In genomic region chr15:96744882-96745296, GRCm38 (mm10) we compare ENCODE assay signal across 16 mouse cellular contexts. TPM values are rescaled to one million over a fixed set of nuclear protein-coding genes. Genes with fewer than 3 reads are reported as not detected.
DNase-seq lines count a peak whose midpoint lies in the region; ATAC-seq and TF ChIP-seq lines count a peak whose summit lies in the region.
"Had no signal": no experiment of that assay in that cellular context is flagged by ENCODE, and none has a peak within 500 bp of the region (broad histone marks: within the 10 kb centered on the region; RNA-seq: fewer than 3 reads in every experiment).

No protein-coding gene starts in this region.

- TF ChIP-seq CTCF in gastrocnemius, adult 2 months (IDR thresholded peaks at IDR 0.05), result no peak
- TF ChIP-seq CTCF in embryonic fibroblast, embryonic 13.5 days (IDR thresholded peaks at IDR 0.05; ENCODE audit: borderline replicate concordance, insufficient read depth, low read length), result no peak

- no peak for ATAC-seq in limb, embryonic 12.5 days (ENCODE audit: insufficient number of reproducible peaks, insufficient read depth, low FRiP score, low TSS enrichment, low read depth)
- peak; percentile 19; the same call in 1 of the 2 replicates for ATAC-seq in megakaryocyte progenitor cell, adult 5-6 weeks (replicated peaks; ENCODE audit: poor library complexity)
- ATAC-seq: forebrain, embryonic 14.5 days; midbrain, embryonic 13.5 days had no signal

- peak overlapping the region; percentile 55 for H3K27ac ChIP-seq in gastrocnemius, adult 2 months
- 0 out of 2 replicates have a peak overlapping the region, but pooled peaks have one; percentile 4 for H3K27ac ChIP-seq in limb, embryonic 12.5 days
- H3K27ac ChIP-seq in limb, embryonic 10.5 days, result no peak overlapping the region
- 0 out of 2 replicates have a peak overlapping the region, but pooled peaks have one; percentile 2 for H3K27ac ChIP-seq in embryonic fibroblast, embryonic 13.5 days (ENCODE audit: insufficient read depth, low read length)
- H3K27ac ChIP-seq: limb, embryonic 13.5 days; midbrain, embryonic 13.5 days; neural tube, embryonic 13.5 days had no signal

- H3K36me3 ChIP-seq in limb, embryonic 12.5 days, result no peaks in the 10 kb centered on the region
- no peaks in the 10 kb centered on the region for H3K36me3 ChIP-seq in limb, embryonic 10.5 days
- H3K36me3 ChIP-seq: limb, embryonic 13.5 days; midbrain, embryonic 13.5 days; neural tube, embryonic 13.5 days had no signal

- TF ChIP-seq POLR2A in embryonic fibroblast, embryonic 13.5 days (IDR thresholded peaks at IDR 0.05; ENCODE audit: low read depth, low read length), result no peak

- intact Hi-C loops in gastrocnemius, adult 2 months (cut with DNase I), result no loop called here

- no peaks in the 10 kb centered on the region for H3K27me3 ChIP-seq in limb, embryonic 12.5 days
- no peaks in the 10 kb centered on the region for H3K27me3 ChIP-seq in limb, embryonic 10.5 days (ENCODE audit: low read depth, poor library complexity, severe bottlenecking)
- H3K27me3 ChIP-seq: limb, embryonic 13.5 days; midbrain, embryonic 13.5 days; neural tube, embryonic 13.5 days had no signal

- 94% methylated on average over 5 of the region's 5 CpGs for WGBS in limb, embryonic 12.5 days
- WGBS in limb, embryonic 10.5 days, result 95% methylated on average over 5 of the region's 5 CpGs

- H3K4me2 ChIP-seq in limb, embryonic 12.5 days, result no peak overlapping the region
- H3K4me2 ChIP-seq: limb, embryonic 13.5 days; midbrain, embryonic 13.5 days; neural tube, embryonic 13.5 days had no signal

- no peak for DNase-seq in gastrocnemius, adult 2 months
- no peak for DNase-seq in gastrocnemius, adult 18-20 months (ENCODE audit: low spot score)
- DNase-seq in limb, embryonic 10.5 days (ENCODE audit: low spot score), result no peak
- DNase-seq in embryo, embryonic 10 days (ENCODE audit: low spot score), result no peak
- no peak for DNase-seq in adrenal gland, adult 8-10 months
- DNase-seq: adrenal gland, adult 2 months; cerebellum, adult 18-20 months; kidney, adult 11 months; right cerebral cortex, adult 18-20 months had no signal

- H3K4me1 ChIP-seq in limb, embryonic 12.5 days (replicated peaks), result peaks cover 17% of the 10 kb centered on the region; the same call in 1 of the 2 replicates
- peaks cover 15% of the 10 kb centered on the region; the same call in 1 of the 2 replicates for H3K4me1 ChIP-seq in limb, embryonic 10.5 days
- peaks cover 2% of the 10 kb centered on the region; the same call in 1 of the 2 replicates for H3K4me1 ChIP-seq in embryonic fibroblast, embryonic 13.5 days (ENCODE audit: control insufficient read depth, insufficient read depth, low read length)

- no peaks in the 10 kb centered on the region for H3K9me3 ChIP-seq in limb, embryonic 12.5 days
- no peaks in the 10 kb centered on the region for H3K9me3 ChIP-seq in limb, embryonic 10.5 days (replicated peaks)
- H3K9me3 ChIP-seq: limb, embryonic 13.5 days; midbrain, embryonic 13.5 days; neural tube, embryonic 13.5 days had no signal

- no peak overlapping the region for H3K4me3 ChIP-seq in gastrocnemius, adult 2 months
- H3K4me3 ChIP-seq in limb, embryonic 12.5 days (replicated peaks), result no peak overlapping the region
- no peak overlapping the region for H3K4me3 ChIP-seq in limb, embryonic 10.5 days
- no peak overlapping the region for H3K4me3 ChIP-seq in embryonic fibroblast, embryonic 13.5 days (ENCODE audit: insufficient read depth, low read length)
- H3K4me3 ChIP-seq: limb, embryonic 13.5 days; midbrain, embryonic 13.5 days; neural tube, embryonic 13.5 days had no signal

- no peak overlapping the region for H3K9ac ChIP-seq in limb, embryonic 12.5 days (replicated peaks)
- H3K9ac ChIP-seq: limb, embryonic 13.5 days; midbrain, embryonic 13.5 days; neural tube, embryonic 13.5 days had no signal

RNA-seq across cellular contexts. Expression of gene Slc38a2, which starts 45.4 kb away (rescaled TPM):
- total RNA-seq in gastrocnemius, adult 2 months (2021), result 100 to 1,000 TPM; 115 to 116 TPM
- 100 to 1,000 TPM in 1 of 2 experiments, 10 to 100 TPM in 1; 93.4 to 242 TPM for total RNA-seq in gastrocnemius, adult 18-20 months (2021)
- polyA plus RNA-seq in limb, embryonic 12.5 days (2016; fragmentation: Nextera tagmentation; extraction: Ambion mirVana), result 210 and 217 TPM in 2 replicates
- polyA plus RNA-seq in limb, embryonic 10.5 days (2016; fragmentation: Nextera tagmentation; extraction: Ambion mirVana), result 173 and 198 TPM in 2 replicates
- polyA plus RNA-seq in embryonic fibroblast, embryonic 13.5 days (2011; ENCODE audit: insufficient read length, low read depth, missing spikeins), result 176 and 197 TPM in 2 replicates
- 149 and 157 TPM in 2 replicates for total RNA-seq in megakaryocyte progenitor cell, adult 5-6 weeks (2015)
- 70.7 and 73.4 TPM in 2 replicates for total RNA-seq in megakaryocyte progenitor cell, adult 5-6 weeks (2017)
- 100 to 1,000 TPM; 132 to 148 (median 137) TPM for total RNA-seq in adrenal gland, adult 8-10 months (2022)
